Mouse (Mus musculus) right cerebral cortex, postnatal 10 days (tissue): ENCODE measurements around the gene Ppib.
A peak's percentile ranks its signal among the peaks of the same experiment; 100 is the strongest.

Source experiments
- DNase-seq, 2 experiments: peaks; one replicate each; pipeline ENCODE4 v3.0.0; 2021; ENCODE audit warnings: low spot score in 2 of 2

Gene Ppib

DNA sequence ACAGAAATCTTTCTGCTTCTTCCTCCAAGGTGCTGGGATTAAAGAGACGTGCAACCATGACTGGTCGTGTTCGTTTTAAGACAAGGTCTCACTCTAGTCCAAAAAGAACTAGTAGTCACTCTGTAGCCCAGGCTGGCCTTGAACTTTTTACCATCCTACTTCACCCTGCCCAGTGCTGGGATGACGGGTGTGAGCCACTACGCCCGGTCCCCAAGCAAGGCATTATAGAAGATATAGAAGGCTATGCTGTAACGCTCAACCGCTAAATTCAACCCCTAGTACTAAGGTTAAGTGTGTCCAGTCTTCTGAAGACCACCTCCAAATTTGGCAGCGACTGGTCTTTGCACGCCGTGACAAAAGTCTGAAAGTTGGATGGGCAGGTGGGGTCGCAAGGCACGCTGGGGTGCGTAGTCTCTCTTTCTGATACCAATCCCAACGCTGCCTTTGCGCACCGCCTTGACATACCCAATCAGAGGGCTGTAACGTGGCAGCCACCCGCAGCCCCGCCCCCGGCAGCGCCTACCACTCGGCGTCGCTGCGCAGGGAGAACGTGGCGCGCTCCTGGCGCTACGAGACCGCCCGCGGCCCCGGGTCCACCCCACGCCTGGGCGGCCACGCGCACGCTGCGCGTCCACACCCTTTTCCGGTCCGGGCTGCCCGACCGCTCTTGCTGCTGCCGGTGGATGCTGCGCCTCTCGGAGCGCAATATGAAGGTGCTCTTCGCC, at the start of gene Ppib:
Gene Ppib, plus strand, starts transcription at position 640 of the 725 bp plus-strand sequence.
- peak; percentile 98 to 99 for DNase-seq

DNA sequence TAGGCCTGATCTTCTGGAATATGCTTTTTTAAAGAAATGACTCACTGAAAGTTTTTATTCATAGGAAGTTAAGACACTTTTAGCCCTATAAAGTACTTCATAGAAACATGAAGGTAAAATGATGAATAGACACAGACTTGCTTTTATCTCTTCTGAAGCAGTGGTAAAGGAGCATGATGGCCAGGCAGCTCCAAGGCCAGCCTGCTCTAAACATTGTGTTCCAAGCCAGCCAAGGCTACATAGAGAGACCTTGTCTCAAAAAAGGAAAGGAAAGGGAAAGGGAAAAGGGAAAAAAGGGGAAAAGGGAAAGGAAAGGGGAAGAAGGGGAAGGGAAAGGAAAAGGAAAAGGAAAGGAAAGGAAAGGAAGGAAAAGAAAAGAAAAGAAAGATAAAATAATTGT, 39.4 kb upstream of the Ppib start:
- DNase-seq: no peak

DNA sequence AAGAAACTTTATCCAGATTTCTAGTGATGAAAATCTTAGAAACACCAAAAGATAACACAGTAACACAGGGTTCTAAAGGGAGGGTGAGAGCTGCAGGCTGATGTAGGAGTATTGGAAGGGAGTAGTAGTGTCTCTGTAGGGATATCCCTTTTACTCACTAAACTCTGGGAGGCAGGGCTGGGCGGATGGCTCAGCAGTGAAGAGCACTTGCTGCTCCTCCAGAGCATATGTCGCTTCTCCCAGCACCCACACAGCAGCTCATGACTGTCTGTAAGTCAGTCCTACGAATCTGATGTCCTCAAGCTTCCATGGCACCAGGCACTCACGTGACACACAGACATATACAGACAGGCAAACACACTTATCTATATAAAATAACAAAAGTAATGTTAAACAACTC, 21.9 kb upstream of the Ppib start:
- no peak for DNase-seq

DNA sequence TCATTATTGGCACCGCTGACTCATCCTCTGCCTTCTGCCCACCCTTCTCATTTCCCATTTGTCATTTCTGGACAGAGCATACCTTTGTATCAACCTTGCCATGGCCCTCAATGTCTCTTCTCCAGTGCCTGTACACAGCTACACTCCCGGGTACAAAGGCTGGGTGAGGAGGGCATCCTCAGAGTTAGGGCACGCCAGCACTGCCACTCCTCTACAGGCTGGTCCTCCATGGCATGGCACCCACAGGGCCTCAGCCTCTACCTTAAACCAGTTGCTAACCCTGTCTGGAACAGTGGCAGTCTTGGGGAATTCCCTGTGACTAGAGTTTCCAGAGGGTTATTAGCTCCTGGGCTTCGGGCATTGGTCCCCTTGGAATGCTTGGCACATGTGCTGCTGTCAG, 21.4 kb upstream of the Ppib start:
- no peak for DNase-seq

DNA sequence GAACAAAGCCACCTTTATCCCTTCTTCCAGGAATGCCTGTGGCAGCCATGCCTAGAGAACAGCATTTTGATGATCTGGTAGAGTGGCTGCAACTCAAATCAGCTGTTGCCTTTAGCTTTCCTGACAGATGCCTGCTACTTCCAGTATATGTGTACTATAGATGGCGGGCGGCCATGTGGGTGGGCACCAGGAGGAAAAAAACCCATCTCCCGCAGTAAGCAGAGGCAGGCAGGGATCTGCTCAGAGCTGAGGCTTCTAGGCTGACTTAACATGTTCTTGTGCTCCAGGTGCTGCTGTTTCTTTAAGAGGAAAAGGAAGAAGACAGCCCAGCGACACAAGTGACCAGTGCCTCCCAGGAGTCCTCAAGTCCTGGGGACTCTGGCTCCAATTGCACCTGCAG, 20.7 kb upstream of the Ppib start:
- peak in 1 of 2 experiments; percentile 44 for DNase-seq

DNA sequence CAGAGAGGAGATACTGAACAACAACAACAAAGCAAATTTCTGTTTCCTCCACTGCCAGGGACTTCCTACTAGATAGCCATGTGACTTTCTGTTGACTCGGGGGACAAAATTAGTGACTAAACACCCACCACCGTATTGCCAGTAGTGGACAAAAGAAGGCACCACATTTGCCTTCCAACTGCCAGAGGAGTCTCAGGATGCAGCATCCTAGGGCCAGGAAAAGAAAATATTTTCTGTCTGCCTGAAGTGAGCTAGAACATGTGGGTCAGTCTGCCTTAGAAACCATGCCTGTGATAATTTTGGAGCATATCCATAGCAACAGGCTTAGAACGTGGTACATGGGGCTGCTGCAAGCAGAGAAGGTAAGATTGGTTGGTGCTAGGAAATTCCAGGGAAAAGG, 19.2 kb upstream of the Ppib start:
- DNase-seq: peak in 1 of 2 experiments; percentile 56

DNA sequence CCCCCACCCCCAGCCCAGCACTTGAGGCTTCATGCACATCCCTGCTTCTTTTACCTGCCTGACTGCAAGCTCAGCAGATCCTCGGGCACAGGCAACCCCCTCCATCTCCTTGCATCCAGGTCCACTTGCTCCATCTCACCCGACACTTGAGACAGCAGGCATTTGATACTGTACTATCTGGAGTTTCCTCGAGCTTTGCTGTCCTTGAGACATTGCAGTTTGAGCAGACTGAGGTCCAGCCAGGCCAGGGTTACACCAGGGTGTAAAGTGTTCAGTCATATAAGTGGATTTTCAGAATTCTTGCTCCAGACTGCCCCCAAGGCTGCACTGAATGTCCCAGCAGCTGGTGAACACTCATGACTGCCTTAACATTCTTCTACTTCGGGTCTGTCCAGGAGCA, 17.7 kb upstream of the Ppib start:
- DNase-seq: no peak

DNA sequence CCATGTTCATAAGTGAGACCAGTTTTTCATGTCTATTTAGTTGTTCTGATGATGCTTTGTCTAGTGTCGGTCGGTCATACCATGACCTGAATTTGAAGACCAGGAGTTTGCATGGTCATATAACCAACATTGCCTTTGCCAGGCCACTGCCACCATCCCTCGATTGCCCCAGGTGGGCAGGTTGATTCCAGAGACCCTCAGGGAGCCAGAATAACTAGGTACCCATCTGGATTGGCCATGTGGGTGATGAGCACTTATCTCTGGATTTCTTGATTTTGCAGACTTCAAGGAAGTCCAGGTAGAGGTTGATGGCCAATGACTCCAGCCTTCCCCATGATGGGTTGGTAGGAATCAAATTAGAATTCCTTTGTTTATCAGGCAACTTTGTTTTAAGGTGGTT, 16.8 kb upstream of the Ppib start:
- DNase-seq: no peak

DNA sequence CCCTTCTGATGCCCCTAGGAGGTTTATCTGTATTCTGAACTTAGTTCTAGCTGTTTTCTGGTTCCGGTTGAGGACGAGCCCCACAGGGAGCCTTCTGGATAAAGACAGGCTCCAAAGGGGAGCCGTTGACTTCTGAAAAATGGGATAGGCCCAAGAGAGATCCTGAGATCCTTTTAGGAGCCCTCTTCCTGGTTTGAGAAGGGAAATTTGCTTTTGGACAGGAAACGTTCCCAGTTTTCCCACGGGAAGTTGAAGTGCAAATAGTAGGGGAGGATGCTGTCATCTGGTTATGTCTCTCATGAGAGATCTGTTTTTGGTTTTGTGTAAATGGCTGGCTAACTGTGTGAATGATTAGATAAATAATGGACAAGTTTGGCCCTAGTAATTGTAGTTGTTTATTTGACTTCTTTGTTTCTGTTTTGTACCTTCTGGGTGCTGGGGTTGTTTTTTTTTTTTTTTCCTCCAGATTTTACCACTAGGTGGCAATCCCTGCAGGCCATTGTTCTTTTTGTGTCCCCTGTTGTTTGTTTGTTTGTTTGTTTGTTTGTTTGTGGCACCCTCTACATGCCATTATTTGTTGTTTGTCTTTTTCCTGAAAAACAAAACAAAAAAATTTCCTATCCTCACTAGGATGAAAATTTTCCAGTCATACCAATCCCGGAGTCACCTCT, 10.0 kb upstream of the Ppib start:
- peak in 1 of 2 experiments; percentile 2 for DNase-seq

DNA sequence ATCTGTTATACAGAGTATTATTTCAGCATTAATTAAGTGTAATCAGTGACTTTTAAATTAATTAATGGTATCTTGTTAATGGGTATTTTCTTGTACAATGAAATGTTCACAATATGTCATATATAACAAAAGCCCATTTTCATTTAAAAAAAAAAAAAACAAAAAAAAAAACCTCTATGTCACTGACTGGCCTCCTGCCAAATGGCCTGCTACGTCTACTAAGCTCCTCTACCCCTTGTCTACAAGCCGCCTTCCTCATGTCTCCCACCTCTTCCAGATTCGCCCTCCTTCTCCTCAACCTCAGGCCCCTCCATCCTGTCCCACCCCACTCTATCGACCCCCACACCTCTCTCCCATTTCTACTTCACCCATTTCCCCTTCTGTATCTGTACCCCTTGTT, 8.5 kb upstream of the Ppib start:
- no peak for DNase-seq

DNA sequence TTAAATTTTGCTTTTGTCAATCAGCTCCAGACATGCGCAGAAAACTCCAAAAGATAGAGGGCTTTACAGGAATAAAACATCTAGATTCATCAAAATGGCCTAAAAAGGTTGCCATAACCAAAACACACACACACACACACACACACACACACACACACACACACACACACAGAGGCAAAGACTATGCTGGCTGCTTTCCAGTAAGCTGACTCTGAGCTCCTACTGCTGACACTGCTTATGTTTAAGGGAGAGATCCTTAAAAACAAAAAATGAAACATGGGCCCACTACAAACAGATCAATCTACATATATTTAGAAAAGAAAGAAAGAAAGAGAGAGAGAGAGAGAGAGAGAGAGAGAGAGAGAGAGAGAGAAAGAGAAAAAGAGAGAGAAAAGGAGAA, 7.3 kb upstream of the Ppib start:
- no peak for DNase-seq

DNA sequence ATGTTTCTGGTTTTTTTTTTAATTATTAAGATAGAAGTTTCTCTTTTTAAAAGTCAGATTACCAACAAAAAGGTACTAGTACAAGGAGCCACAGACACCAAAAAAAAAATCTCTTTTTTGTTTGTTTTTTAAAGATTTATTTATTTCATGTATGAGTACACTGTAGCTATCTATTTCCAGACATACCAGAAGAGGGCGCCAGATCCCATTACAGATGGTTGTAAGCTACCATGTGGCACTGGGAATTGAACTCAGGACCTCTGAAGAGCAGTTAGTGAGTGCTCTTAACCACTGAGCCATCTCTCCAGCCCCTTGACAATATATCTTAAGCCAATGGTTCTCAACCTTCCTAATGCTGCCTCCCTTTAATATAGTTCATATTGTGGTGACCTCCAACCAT, 6.4 kb upstream of the Ppib start:
- DNase-seq: no peak

DNA sequence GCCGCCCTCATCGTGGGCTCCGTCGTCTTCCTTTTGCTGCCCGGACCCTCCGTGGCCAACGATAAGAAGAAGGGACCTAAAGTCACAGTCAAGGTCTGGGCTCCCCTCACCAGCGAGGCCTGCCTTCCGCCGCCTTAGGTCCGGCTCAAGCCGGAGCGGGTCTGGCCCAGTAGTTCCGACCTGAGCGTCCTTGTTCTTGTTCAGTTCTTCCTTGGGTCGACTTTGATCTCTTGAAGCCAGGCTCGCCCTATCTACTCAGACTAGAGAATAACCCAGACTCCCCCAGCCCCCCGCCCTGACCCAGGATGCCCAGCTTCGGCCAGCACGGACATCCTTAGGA, 256 bp downstream of the Ppib start:
- DNase-seq: no peak

DNA sequence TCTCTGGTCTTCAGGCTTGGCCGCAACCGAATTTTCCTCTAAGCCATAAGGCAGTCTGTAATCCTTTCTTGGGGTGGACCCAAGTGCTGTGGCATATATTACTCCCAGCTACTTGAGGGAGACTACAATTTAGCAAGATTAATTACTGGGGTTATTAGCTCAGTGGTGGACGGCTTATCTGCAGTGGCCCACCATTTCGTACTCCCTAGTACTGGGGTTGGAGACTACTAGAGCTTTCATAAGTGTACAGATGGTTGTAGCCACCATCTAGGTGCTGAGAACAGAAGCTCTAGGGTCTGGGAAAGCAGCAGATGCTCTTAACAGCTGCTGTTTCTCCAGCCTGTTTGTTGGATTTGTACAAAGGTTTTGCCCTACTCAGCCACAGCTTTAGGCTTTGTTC, 964 bp downstream of the Ppib start:
- DNase-seq: no peak

DNA sequence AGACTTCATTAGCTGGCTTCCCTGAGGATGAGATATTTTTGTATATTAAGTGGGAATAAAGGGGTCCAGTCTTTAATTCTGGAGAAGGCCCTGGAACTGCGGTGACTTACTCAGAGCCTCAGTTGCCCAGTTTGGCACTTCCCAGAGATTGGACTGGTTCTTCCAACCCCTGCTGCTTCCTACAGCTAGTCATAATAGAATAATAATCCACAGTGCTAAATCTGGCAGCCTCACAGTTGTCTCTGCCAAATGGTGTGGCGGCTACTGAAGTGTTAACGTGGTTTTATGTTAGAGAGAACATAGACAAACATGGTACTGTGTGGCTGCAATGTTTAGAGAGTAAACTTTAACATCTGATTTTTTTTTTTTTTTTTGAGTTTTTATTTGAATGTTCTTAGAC, 1.6 kb downstream of the Ppib start:
- no peak for DNase-seq

DNA sequence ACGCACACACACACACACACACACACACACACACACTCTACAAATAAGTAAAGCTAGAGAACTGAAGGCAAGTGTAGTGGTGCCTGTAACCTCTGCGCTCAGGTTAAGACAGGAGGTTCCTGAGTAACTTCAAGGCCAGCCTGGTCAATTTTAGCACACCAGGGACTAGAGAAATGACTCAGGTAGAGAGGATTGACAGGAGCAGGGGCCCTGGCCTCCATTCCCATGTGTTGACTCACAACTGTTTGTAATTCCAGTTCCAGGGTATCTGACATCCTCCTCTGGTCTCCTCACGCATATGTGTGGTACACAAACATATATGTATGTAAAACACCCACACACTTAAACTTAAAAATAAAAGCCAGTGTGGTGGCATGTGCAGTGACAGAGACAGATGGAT, 3.4 kb downstream of the Ppib start:
- no peak for DNase-seq

DNA sequence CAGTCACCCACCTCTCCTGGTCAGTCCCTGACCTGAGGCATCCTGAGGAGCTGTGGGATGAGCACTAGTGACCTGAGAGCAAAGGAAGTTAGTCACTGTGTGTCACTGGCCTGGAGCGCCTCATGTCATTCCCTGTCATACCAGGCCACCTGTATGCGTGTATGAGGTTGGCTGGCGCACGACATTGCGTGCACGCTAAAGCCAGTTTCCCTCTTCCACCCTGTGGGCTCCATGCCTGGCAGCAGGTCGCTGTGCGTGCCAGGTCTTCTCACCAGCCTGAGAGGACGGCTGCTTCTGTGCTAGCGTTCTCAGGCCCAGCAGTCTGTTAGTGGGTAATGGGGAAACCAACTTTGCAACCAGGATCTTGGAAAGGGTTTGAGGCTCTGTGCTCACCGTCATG, 4.3 kb downstream of the Ppib start:
- no peak for DNase-seq

DNA sequence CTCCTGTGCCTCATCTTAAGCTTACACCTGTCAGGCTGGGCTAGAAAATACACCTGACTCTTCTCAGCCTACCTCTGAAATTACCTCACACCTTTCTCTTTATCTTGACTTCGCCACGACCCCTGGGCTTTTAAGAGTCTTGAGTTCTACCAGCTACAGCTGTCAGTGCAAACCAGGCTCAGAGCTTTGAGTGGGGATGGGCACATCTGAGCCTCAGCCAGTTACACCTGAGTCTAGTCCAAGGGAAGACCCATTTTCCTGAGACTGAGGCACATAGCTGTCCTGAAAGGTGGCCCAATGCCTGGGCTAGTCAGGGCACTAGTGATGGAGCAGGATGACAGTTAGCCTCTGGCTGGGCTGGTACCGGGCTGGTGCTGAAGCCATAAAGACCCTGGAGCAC, 6.8 kb downstream of the Ppib start:
- no peak for DNase-seq

DNA sequence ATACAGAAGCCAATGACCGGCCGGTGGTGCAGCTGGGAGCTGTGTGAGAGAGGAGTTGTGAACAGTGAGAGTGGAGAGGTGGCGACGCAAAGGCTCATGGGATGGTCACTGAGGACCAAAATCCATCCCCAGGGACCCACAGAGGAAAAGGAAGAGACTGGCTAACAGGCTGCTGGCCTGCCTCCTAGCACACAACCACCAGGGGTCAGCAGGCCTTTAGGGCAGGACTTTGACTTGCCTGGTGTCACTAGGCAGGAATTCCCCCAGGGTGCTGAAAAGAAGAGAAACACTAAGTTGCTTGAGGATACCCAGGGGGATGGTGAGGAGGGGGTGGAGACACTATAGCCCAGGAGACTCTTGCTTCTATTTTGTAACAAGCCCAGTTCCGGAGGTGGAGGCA, 7.5 kb downstream of the Ppib start:
- no peak for DNase-seq

DNA sequence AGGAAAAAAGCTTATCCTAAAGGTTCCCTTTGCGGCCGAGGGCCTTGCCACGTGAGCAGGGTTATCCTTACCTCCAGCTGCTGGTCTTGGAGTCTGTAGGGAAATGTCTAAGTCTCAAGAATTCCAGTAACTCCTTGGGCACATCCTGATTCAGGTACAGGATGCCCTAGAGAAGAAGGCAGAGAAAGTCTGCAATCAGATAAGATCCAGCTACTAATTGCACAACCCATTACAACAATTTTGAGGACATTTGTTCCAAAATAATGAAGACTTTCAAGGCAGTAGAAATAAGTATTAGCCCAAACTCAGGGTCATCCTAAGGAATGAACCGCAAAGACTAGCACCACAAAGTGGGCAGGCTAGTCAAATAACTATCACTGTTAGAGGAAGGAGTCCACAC, 8.0 kb downstream of the Ppib start:
- DNase-seq: no peak

DNA sequence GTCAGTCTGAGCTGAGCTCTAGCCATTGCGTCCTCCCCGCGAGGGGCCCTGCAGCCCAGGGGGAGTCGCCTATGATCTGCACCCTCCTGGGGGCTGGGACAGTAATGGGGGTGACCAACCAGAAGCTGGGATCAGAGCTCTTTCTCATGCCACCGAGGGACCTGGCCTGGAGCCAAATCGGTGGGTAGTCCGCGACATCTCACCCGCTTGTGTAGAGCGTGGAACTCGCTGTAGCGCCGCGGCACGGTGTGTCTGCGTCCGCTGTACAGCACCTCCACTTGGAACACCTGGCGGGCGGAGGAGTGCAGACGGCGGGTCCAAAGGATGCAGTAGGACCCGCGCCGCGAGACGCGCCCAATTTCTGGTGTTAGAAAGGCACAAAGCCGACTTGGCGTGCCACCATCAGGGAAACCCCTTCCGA, 9.0 kb downstream of the Ppib start:
- DNase-seq: peak in 1 of 2 experiments; percentile 63

DNA sequence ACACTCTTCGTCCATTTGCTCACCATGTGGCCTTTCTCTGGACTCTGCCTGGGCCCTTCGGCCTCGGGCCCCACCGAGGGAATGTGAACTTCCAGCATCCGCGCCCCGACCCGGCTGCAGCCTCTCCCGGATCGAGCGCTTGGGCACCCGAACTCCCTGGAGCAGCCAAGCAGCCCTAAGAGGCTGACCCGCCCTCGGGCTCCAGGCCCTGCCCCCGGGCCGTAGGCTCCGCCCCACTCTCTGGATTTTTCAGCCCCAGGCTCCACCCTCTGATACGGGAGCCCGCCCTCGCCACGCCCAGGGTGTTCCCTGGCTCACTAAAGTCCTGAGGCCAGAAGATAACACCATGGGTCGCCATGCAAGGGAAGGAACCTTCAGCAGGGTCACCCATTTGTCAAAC, 9.6 kb downstream of the Ppib start, which contains the start of gene Snx22:
Gene Snx22, minus strand, starts transcription at position 137 of the 400 bp plus-strand sequence.
- peak; percentile 79 for DNase-seq

DNA sequence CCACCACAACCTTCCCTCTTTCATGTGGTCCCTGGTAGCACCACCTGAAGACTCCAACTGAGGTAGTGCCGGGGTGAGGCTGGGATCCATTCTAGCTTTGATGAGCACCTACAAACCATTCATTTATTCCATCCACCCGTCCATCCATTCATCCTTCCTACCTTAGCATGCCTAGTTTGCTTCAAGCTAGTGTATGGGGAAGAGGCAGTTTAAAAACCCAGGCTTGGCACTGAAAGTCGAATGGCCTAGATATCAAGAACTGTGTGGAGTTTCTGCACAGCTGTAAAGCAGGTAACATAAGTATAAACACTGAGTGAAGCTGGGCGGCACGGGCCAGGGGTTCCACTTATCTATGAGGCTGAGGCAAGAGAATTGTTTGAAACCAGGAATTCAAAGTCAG, 10.1 kb downstream of the Ppib start:
- DNase-seq: no peak

DNA sequence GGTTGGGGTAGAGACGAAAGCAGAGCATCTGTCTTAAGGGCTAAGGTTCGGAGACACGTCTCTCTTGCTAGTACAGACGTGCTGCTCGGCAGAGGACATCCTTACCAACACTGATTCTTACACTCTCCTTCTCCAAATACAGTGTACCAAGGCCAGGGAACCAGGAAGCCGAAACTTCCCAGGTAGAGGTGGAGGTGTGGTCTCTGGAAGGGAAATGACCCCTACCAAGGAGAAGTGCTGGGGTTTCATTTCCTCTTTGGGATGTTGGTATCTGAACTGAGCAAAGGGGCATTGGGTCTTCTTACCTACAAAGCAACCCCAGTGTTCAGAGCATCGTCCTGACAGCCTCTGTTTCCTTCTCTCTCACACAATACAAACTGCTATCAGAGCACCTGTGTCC, 12.7 kb downstream of the Ppib start:
- DNase-seq: no peak
